Mouse (Mus musculus) frontal cortex, adult (tissue): ENCODE measurements around the gene Ocln.
"Not testable (repeated sequence)": the region's sequence is repeated elsewhere in the genome, so short reads cannot be mapped to it uniquely, and the experiment has no call there.

Experiments used
- ATAC-seq: cut with Nextera tagmentation; 2 replicates; pipeline ENCODE4 v1.9.2; 2017; ENCODE audit warnings: mild to moderate bottlenecking, moderate library complexity, mixed read lengths; ENCODE audit not compliant: low TSS enrichment

The Ocln gene

GRCm38 (mm10) chr13:100492061-100492787 is 60.3 kb downstream of the Ocln start, which contains the start of gene Gtf2h2:
Gene Gtf2h2, minus strand, starts transcription at chr13:100492579.
- ATAC-seq, result peak; percentile 88

- ATAC-seq, result no peak
These were observed 60.9 kb downstream of the Ocln start for GRCm38 (mm10) chr13:100491623-100492022.

DNA sequence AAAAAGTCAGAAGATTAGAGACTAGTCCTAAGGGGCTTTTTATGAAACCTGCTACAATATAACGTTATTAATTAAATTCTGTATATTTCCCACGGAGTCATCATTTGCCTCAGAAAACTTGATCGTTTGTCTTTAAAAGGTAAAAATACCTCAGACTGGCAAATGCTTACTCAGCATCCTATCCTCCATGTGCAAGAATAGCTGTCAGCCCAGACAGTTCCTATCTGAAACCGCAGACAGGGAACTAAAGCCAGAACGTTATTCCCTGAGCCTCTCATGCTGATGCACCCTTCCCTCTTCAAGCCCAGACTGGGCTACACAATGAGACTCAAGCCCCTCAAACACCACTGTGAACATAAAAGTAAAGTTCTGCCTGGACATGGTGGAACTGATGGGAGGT is 62.1 kb downstream of the Ocln start:
- ATAC-seq, result no peak

- ATAC-seq, result no peak
These were observed 68.9 kb downstream of the Ocln start for GRCm38 (mm10) chr13:100483610-100484009.

DNA sequence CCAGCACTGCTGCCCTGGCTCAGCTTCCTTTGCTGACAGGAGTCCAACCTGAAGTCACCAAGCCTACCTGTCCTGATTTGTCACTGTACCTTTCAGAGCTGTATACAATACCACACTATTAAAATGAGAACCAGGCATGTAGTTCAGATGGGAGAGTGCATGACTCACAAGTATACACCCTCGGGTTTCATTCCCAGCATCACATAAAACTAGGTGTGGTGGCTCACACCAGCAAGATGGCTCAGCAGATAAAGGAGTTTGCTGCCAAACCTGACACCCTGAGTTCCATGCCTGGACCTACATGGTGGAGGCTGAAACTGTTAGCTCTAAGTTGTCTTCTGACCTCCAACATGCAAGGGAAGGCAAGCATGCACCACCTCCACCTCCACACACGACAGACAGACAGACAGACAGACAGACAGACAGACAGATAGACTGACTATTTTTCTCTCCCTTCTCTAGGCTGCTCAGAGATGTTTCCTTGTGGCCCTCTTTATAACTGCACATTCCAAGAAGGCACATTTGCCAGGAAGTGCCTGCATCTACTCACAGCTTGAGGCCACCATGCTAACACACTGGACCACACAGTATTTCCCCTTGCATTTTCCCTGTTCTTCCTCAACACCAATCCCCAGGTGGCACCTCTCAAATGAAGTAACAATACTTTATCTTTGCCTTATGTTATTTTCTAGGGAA is 88.8 kb downstream of the Ocln start:
- ATAC-seq, result no peak

DNA sequence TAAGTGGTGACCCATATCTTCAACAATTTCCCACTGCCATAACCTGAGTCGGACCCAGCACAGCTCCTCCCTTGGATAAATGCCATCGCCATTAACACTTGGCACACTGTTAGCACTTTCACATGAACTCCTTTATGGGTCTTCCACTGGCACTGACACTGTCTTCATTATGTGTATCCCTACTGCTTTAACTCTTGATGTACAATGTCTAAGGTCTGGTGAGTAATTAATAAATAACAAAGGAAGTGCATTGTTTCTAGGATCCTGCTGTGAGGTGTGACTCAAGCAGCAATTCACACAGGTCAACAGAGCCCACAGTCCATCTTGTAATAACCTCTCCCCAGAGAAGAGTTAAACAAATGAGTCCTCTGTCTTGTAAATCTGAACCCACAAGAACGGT is 91.2 kb downstream of the Ocln start:
- no peak for ATAC-seq

GRCm38 (mm10) chr13:100452415-100453127 is 99.9 kb downstream of the Ocln start, which contains the start of gene Naip1:
Gene Naip1, minus strand, starts transcription at chr13:100452869.
- ATAC-seq, result not testable (repeated sequence)

- ATAC-seq, result no peak
These were observed 103.0 kb downstream of the Ocln start for GRCm38 (mm10) chr13:100449495-100449894.
